Mouse (Mus musculus) embryonic facial prominence, embryonic 15.5 days (tissue): ENCODE results near the gene Rnf123. TPM values are rescaled to one million over a fixed set of nuclear protein-coding genes. Genes with fewer than 3 reads are reported as not detected.

Source experiments
- ATAC-seq: fragments of 200-750 bp; cut with Nextera tagmentation; 2 replicates; pipeline ENCODE4 v1.8.0; 2017; ENCODE audit warnings: low read depth, moderate TSS enrichment; ENCODE audit not compliant: insufficient number of reproducible peaks, low FRiP score, low TSS enrichment
- H3K27ac ChIP-seq: fragments of 300-500 bp; sonication (generic); replicated peaks from 2 replicates; pipeline ENCODE4 v1.5.1; 2015; ENCODE audit warnings: mild to moderate bottlenecking, inconsistent platforms
- H3K27me3 ChIP-seq: fragments of 300-500 bp; sonication (generic); 2 replicates; pipeline ENCODE4 v1.6.1; 2015; ENCODE audit warnings: inconsistent platforms
- H3K36me3 ChIP-seq: fragments of 300-500 bp; sonication (generic); 2 replicates; pipeline ENCODE4 v1.6.1; 2015; ENCODE audit warnings: mild to moderate bottlenecking, inconsistent platforms
- H3K4me1 ChIP-seq: fragments of 300-500 bp; sonication (generic); 2 replicates; pipeline ENCODE4 v1.6.1; 2015; ENCODE audit warnings: inconsistent platforms
- H3K4me2 ChIP-seq: fragments of 300-500 bp; sonication (generic); replicated peaks from 2 replicates; pipeline ENCODE4 v1.6.1; 2015; ENCODE audit warnings: mild to moderate bottlenecking, inconsistent platforms
- H3K4me3 ChIP-seq: fragments of 300-500 bp; sonication (generic); replicated peaks from 2 replicates; pipeline ENCODE4 v1.5.1; 2015; ENCODE audit warnings: mild to moderate bottlenecking, inconsistent platforms
- H3K9ac ChIP-seq: fragments of 300-500 bp; sonication (generic); 2 replicates; pipeline ENCODE4 v1.6.1; 2015; ENCODE audit warnings: inconsistent platforms
- H3K9me3 ChIP-seq: fragments of 300-500 bp; sonication (generic); replicated peaks from 2 replicates; pipeline ENCODE4 v1.6.1; 2016; ENCODE audit warnings: inconsistent platforms
- WGBS: fragments of 180-500 bp; shearing (Covaris S2); methylation state at CpG from one replicate; pipeline ENCODE4 v1.1.7; 2015; 5-methylcytosine and 5-hydroxymethylcytosine counted together
- polyA plus RNA-seq: library from polyadenylated mRNA; unstranded; fragments of >200 nt; fragmentation: Nextera tagmentation; extraction: Ambion mirVana; gene quantifications from 2 replicates; pipeline ENCODE4 v1.2.1, GENCODE M21; 2015

Rnf123 gene
- polyA plus RNA-seq = 28.7 and 34.9 TPM in 2 replicates

- peak within 1 kb of the TSS; percentile 12; the same call in 1 of the 2 replicates for H3K4me3 ChIP-seq
- peaks cover 28% of the 10 kb centered on the region for H3K4me1 ChIP-seq
- H3K9me3 ChIP-seq = no peaks in the 10 kb centered on the region
- ATAC-seq = no peak
- no peak within 1 kb of the TSS for H3K9ac ChIP-seq
- H3K27ac ChIP-seq = no peak within 1 kb of the TSS
- WGBS = 31% methylated on average over 12 of the region's 12 CpGs
- peaks cover 38% of the 10 kb centered on the region for H3K36me3 ChIP-seq
- peak within 1 kb of the TSS; percentile 36 for H3K4me2 ChIP-seq
- H3K27me3 ChIP-seq = peaks cover 33% of the 10 kb centered on the region
Observed at GRCm38 (mm10) chr9:108082988-108083431, at the start of gene Rnf123. Rnf123 (minus strand) TSS chr9:108083346.

DNA sequence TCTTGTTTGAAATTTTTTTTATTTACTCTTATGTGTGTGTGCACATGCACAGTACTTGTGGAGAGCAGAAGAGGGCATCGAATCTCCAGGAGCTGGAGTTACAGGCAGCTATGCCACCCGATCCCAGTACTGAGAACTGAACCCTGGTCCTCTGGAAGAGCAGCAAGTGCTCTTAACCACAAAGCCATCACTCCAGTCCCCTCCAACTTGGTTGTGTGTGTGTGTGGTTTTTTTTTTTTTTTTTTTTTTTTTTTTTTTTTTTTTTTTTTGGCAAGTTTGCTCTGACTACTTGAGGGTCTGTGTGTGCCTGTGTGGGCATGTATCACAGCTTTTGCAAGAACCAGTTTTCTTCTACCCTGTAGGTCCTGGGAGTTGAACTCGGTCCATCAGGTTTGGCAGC is 49.2 kb upstream of the Rnf123 start:
- Histone ChIP-seq H3K4me3 (no peak overlapping the region), H3K4me2 (no peak overlapping the region), H3K9me3 (no peaks in the 10 kb centered on the region), H3K36me3 (no peaks in the 10 kb centered on the region), H3K4me1 (peaks cover 11% of the 10 kb centered on the region), H3K27ac (no peak overlapping the region), H3K9ac (no peak overlapping the region), H3K27me3 (no peaks in the 10 kb centered on the region)
- WGBS = 78% methylated on average over 3 of the region's 3 CpGs
- no peak for ATAC-seq

DNA sequence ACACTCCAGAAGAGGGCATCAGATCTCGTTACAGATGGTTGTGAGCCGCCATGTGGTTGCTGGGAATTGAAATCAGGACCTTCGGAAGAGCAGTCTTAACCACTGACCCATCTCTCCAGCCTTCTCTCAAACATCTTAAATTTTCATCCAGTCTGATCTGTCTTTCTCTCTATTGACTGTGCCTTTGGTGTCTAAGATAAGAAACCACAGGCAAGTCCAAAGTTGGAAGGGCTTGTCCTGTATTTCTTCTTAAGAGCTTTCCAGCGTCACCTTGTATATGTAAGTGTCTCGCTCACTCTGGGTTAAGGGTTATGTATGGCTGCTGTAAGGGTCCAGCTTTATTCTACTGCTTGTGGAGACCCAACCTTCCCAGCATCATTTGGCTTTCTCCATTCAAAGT is 48.4 kb upstream of the Rnf123 start:
- H3K4me1 ChIP-seq = peaks cover 2% of the 10 kb centered on the region; the same call in 1 of the 2 replicates
- WGBS = 76% methylated on average over 5 of the region's 5 CpGs
- ATAC-seq = no peak

GRCm38 (mm10) chr9:108129042-108129948 is 46.1 kb upstream of the Rnf123 start:
- H3K9me3 ChIP-seq = no peaks in the 10 kb centered on the region
- ATAC-seq = no peak
- 72% methylated on average over 13 of the region's 13 CpGs for WGBS
- H3K27ac ChIP-seq = no peak overlapping the region
- no peak overlapping the region for H3K4me3 ChIP-seq
- no peak overlapping the region for H3K4me2 ChIP-seq
- no peaks in the 10 kb centered on the region for H3K4me1 ChIP-seq
- no peaks in the 10 kb centered on the region for H3K36me3 ChIP-seq
- no peak overlapping the region for H3K9ac ChIP-seq
- no peaks in the 10 kb centered on the region for H3K27me3 ChIP-seq

More for the DNA sequence above, 48.4 kb upstream of the Rnf123 start:
- Histone ChIP-seq H3K4me2 (no peak overlapping the region), H3K9me3 (no peaks in the 10 kb centered on the region), H3K4me3 (no peak overlapping the region), H3K36me3 (no peaks in the 10 kb centered on the region), H3K9ac (no peak overlapping the region), H3K27me3 (no peaks in the 10 kb centered on the region), H3K27ac (no peak overlapping the region)

DNA sequence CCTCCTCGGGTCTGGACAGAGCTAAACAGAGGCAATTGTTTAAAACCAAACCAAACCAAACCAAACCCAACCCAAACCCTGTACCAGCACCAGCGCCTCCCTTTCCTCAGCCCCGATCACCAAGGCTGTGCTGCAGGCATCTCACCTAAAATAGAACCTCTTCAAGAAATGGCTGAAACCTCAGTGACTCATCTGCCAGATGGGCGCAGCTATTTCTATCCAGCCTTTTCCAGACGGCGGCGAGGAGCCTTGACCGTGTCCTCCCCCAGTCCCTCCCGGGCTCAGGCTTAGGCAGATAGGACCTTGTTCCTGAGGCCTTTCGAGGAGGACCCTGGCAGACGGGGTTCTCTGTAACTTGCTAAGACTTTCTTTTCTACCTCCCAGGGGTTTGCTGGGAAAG is 45.1 kb upstream of the Rnf123 start:
- Histone ChIP-seq H3K4me1 (no peaks in the 10 kb centered on the region), H3K36me3 (no peaks in the 10 kb centered on the region), H3K4me3 (no peak overlapping the region), H3K27ac (no peak overlapping the region), H3K4me2 (no peak overlapping the region), H3K27me3 (no peaks in the 10 kb centered on the region), H3K9me3 (no peaks in the 10 kb centered on the region), H3K9ac (no peak overlapping the region)
- no peak for ATAC-seq
- 81% methylated on average over 11 of the region's 11 CpGs for WGBS

DNA sequence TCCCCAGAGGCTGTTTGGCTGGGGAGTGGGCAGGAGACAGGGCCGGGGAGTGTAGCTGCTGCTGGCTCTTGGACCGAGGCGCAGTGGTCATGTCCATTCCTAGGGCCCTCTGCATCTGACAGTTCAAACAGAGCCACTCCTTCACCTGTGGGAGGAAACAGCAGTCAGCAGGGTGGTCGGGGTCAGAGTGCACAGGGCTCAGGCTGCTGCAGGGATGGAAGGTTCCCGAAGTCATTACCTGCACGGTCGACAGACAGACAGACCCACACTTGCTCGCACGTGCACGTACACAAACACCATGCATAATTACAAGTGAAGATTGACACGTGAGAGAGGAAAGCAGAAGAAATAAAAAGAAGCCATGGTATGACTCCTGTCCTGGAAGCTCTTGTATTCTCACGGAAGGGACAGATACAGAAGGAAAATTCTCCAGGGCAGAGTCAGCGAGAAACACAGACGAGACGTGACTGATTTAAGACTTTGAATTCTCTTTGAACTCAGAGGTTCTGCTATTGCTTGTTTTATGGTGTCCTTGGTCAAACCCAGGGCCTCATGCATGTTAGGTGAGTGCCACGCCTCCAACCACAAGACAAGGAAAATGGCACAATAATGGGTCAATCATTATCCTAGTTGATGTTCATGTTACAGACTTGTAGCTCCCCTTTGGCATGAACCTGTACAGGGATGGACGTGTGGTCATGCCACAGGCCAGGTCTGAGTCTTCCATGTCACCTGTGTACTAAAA is 43.5 kb upstream of the Rnf123 start:
- no peak overlapping the region for H3K27ac ChIP-seq
- H3K9me3 ChIP-seq = no peaks in the 10 kb centered on the region
- no peak overlapping the region for H3K9ac ChIP-seq
- no peak overlapping the region for H3K4me3 ChIP-seq
- no peak for ATAC-seq
- no peak overlapping the region for H3K4me2 ChIP-seq
- H3K36me3 ChIP-seq = no peaks in the 10 kb centered on the region
- 67% methylated on average over 17 of the region's 17 CpGs for WGBS
- H3K4me1 ChIP-seq = no peaks in the 10 kb centered on the region
- no peaks in the 10 kb centered on the region for H3K27me3 ChIP-seq

GRCm38 (mm10) chr9:108125731-108126130 is 42.6 kb upstream of the Rnf123 start:
- no peaks in the 10 kb centered on the region for H3K36me3 ChIP-seq
- no peak overlapping the region for H3K27ac ChIP-seq
- H3K9ac ChIP-seq = no peak overlapping the region
- no peak overlapping the region for H3K4me2 ChIP-seq
- no peak for ATAC-seq
- no peaks in the 10 kb centered on the region for H3K9me3 ChIP-seq
- H3K4me1 ChIP-seq = no peaks in the 10 kb centered on the region
- WGBS = 85% methylated on average over 8 of the region's 8 CpGs
- no peak overlapping the region for H3K4me3 ChIP-seq
- H3K27me3 ChIP-seq = no peaks in the 10 kb centered on the region

DNA sequence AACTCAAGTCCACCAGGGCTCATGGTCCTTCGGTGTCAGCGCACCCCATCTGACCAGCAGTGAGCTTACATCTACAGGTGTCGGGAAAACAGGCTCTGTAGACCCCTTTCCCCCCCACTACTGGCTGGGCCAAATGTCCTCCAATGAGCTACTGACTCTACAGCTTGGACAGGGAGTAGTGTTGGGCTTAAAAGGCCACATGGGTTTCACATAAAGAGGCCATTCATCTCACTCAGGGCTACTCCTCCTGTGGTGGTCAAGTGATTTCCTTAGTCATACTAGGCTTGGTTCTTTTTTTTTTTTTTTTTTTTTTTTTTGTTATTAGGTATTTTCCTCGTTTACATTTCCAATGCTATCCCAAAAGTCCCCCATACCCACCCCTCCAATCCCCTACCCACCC is 40.8 kb upstream of the Rnf123 start:
- Histone ChIP-seq H3K9me3 (no peaks in the 10 kb centered on the region), H3K27ac (no peak overlapping the region), H3K4me1 (peaks cover 7% of the 10 kb centered on the region; the same call in 1 of the 2 replicates), H3K4me2 (no peak overlapping the region), H3K9ac (no peak overlapping the region), H3K4me3 (no peak overlapping the region), H3K27me3 (no peaks in the 10 kb centered on the region), H3K36me3 (no peaks in the 10 kb centered on the region)
- no peak for ATAC-seq
- 80% methylated on average over 4 of the region's 4 CpGs for WGBS

DNA sequence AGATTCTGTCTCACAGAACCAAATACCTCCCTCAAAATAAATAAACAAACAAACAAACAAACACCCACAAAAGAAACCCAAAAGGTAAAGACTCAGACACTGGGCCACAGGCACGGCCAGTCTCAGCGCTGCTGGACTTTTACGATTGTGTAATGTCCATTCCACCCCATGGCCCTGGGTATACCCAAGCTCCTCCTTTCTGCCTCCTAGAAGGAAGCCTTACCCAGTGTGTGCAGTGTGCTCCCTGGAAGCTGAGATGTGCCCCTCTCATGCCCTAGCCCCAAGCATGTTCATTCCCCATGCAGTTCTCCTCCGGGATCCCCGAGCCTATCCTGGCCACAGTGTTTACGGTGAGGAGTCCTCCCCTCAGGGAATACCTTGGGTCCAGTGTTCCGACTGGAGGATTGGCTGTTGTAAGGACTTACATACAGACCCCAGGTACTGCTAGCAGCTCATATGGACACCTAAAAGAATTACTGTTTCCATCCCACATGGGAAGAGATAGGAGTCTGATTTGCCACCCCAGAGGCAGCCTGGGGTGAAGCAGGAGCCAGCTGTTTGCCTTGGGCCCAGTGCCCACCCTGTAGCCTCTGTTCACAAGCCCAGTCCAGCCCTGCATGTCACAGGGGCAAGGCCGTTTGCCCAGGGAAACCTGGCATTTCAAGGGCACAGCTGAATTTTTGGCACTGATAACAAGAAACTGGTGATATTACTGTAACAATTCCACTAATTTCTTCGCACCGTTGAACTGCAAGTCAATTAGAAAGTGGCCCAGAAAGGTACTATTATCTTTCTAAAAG is 38.2 kb upstream of the Rnf123 start:
- H3K27ac ChIP-seq = no peak overlapping the region
- H3K9ac ChIP-seq = no peak overlapping the region
- H3K36me3 ChIP-seq = no peaks in the 10 kb centered on the region
- no peaks in the 10 kb centered on the region for H3K9me3 ChIP-seq
- 84% methylated on average over 10 of the region's 10 CpGs for WGBS
- H3K4me1 ChIP-seq = peaks cover 11% of the 10 kb centered on the region
- no peak overlapping the region for H3K4me3 ChIP-seq
- H3K27me3 ChIP-seq = no peaks in the 10 kb centered on the region
- ATAC-seq = no peak
- H3K4me2 ChIP-seq = no peak overlapping the region

DNA sequence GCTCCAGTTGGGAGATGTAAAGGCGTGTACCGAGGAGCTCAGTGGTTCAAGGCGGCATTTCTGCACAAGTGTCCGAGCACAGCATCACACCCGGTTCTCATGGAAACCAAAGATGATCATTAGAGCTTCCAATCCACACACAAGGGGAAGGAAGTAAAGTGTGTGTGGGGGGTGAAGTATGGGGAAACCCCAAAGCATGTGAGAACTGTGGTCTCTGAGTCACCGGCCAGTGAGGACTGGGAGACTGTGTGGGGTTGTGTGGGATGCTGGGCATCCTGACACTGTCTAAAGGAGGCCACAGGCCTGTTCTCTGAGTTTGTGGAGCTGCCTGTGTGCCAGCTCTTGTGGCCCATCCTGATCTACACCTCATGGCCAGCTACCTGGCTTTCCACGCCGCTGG is 37.5 kb upstream of the Rnf123 start:
- no peak overlapping the region for H3K4me3 ChIP-seq
- no peaks in the 10 kb centered on the region for H3K27me3 ChIP-seq
- no peak overlapping the region for H3K4me2 ChIP-seq
- H3K36me3 ChIP-seq = no peaks in the 10 kb centered on the region
- no peak; the same call in 1 of the 2 replicates for ATAC-seq
- H3K27ac ChIP-seq = no peak overlapping the region
- peaks cover 11% of the 10 kb centered on the region for H3K4me1 ChIP-seq
- 87% methylated on average over 8 of the region's 8 CpGs for WGBS
- H3K9ac ChIP-seq = no peak overlapping the region
- H3K9me3 ChIP-seq = no peaks in the 10 kb centered on the region
